Mouse (Mus musculus): ENCODE measurements around the gene Os9.

Os9 gene

GRCm38 (mm10) chr10:127114408-127114807 is 6.5 kb downstream of the Os9 start:
- DNase-seq (ENCODE audit: low read depth): no peak

GRCm38 (mm10) chr10:127111001-127111887 is 9.7 kb downstream of the Os9 start:
- DNase-seq (ENCODE audit: low read depth): no peak

GRCm38 (mm10) chr10:127108262-127108583 is 12.7 kb downstream of the Os9 start:
- no peak for DNase-seq (ENCODE audit: low read depth)

GRCm38 (mm10) chr10:127107563-127108261 is 13.2 kb downstream of the Os9 start:
- no peak for DNase-seq (ENCODE audit: low read depth)

- DNase-seq (ENCODE audit: low read depth): no peak
Measured at GRCm38 (mm10) chr10:127103631-127104030, 17.3 kb downstream of the Os9 start.

- DNase-seq (ENCODE audit: low read depth): no peak
Measured at GRCm38 (mm10) chr10:127101151-127101550, 19.8 kb downstream of the Os9 start.

GRCm38 (mm10) chr10:127100414-127100813 is 20.5 kb downstream of the Os9 start:
- no peak for DNase-seq (ENCODE audit: low read depth)

GRCm38 (mm10) chr10:127099868-127100267 is 21.1 kb downstream of the Os9 start:
- DNase-seq (ENCODE audit: low read depth): no peak

GRCm38 (mm10) chr10:127099191-127099590 is 21.7 kb downstream of the Os9 start:
- no peak for DNase-seq (ENCODE audit: low read depth)

GRCm38 (mm10) chr10:127098514-127098913 is 22.4 kb downstream of the Os9 start:
- DNase-seq (ENCODE audit: low read depth): no peak

GRCm38 (mm10) chr10:127094382-127094802 is 26.5 kb downstream of the Os9 start:
- DNase-seq (ENCODE audit: low read depth): no peak

GRCm38 (mm10) chr10:127092742-127093141 is 28.2 kb downstream of the Os9 start:
- no peak for DNase-seq (ENCODE audit: low read depth)

GRCm38 (mm10) chr10:127091507-127092396 is 29.2 kb downstream of the Os9 start:
- DNase-seq (ENCODE audit: low read depth): no peak

GRCm38 (mm10) chr10:127090560-127091411 is 30.1 kb downstream of the Os9 start:
- DNase-seq (ENCODE audit: low read depth): no peak

GRCm38 (mm10) chr10:127085633-127086032 is 35.3 kb downstream of the Os9 start:
- no peak for DNase-seq (ENCODE audit: low read depth)

GRCm38 (mm10) chr10:127085052-127085451 is 35.9 kb downstream of the Os9 start:
- DNase-seq (ENCODE audit: low read depth): no peak

- no peak for DNase-seq (ENCODE audit: low read depth)
Measured at GRCm38 (mm10) chr10:127083915-127084306, 37.0 kb downstream of the Os9 start.

- no peak for DNase-seq (ENCODE audit: low read depth)
Measured at GRCm38 (mm10) chr10:127083292-127083914, 37.5 kb downstream of the Os9 start.

- DNase-seq (ENCODE audit: low read depth): no peak
Measured at GRCm38 (mm10) chr10:127081996-127082620, 38.8 kb downstream of the Os9 start.

All from c-Kit-positive CD71-negative TER-119-negative erythroid progenitor cells, embryonic 14.5 days (primary cell).